Mouse (Mus musculus) small intestine, adult 2 months (tissue): Measurements from ENCODE around the gene Sult2b1. TPM values are rescaled to one million over a fixed set of nuclear protein-coding genes. Genes with fewer than 3 reads are reported as not detected.

Experiments
- H3K27ac ChIP-seq: fragments of 200-500 bp; 2 replicates; pipeline ENCODE4 v1.5.1; 2012; ENCODE audit warnings: low read depth, low read length, control low read depth, inconsistent platforms; ENCODE audit not compliant: insufficient read depth
- H3K27me3 ChIP-seq: fragments of 200-500 bp; 2 replicates; pipeline ENCODE4 v1.6.1; 2012; ENCODE audit warnings: mild to moderate bottlenecking, moderate library complexity, low read length, inconsistent platforms; ENCODE audit not compliant: control insufficient read depth, insufficient read depth
- H3K36me3 ChIP-seq: fragments of 200-500 bp; 2 replicates; pipeline ENCODE4 v1.6.1; 2012; ENCODE audit warnings: mild to moderate bottlenecking, low read length, control low read depth, inconsistent platforms; ENCODE audit not compliant: control insufficient read depth, insufficient read depth
- H3K4me1 ChIP-seq: fragments of 200-500 bp; 2 replicates; pipeline ENCODE4 v1.6.1; 2012; ENCODE audit warnings: low read length, inconsistent platforms, mixed read lengths; ENCODE audit not compliant: control insufficient read depth, insufficient read depth, insufficient read length
- H3K4me3 ChIP-seq: fragments of 200-500 bp; 2 replicates; pipeline ENCODE4 v1.5.1; 2012; ENCODE audit warnings: low read depth, mild to moderate bottlenecking, control low read depth, inconsistent platforms, low read length, moderate library complexity
- CTCF ChIP-seq: fragments of 200-500 bp; IDR thresholded peaks from 2 replicates; pipeline ENCODE4 v1.5.1; 2012; ENCODE audit warnings: low read depth, mild to moderate bottlenecking, control low read depth, inconsistent platforms, low read length, moderate library complexity, mixed read lengths; ENCODE audit not compliant: insufficient replicate concordance, insufficient read length; ENCODE audit errors: extremely low read depth
- POLR2A ChIP-seq: fragments of 200-500 bp; IDR thresholded peaks from 2 replicates; pipeline ENCODE4 v1.6.1; 2012; ENCODE audit warnings: low read depth, mild to moderate bottlenecking, control low read depth, inconsistent platforms, low read length, moderate library complexity
- WGBS: fragments of 180-500 bp; shearing (Covaris S2); methylation state at CpG from one replicate; pipeline ENCODE4 v1.1.7; 2018; 5-methylcytosine and 5-hydroxymethylcytosine counted together
- polyA plus RNA-seq: library from polyadenylated mRNA; depleted of rRNA; stranded (reverse); fragments of >200 nt; gene quantifications from 2 replicates; pipeline ENCODE4 v1.2.3, GENCODE M21; 2012

Gene Sult2b1
- polyA plus RNA-seq, 1 experiment = 454 TPM

GRCm38 (mm10) chr7:45800001-45800400 lies 15.5 kb upstream of the Sult2b1 start:
- Histone ChIP-seq H3K36me3 (no peaks in the 10 kb centered on the region), H3K4me1 (peaks cover 22% of the 10 kb centered on the region), H3K27ac (peak overlapping the region; percentile 2; the same call in 1 of the 2 replicates), H3K27me3 (peaks cover 8% of the 10 kb centered on the region), H3K4me3 (no peak overlapping the region)
- TF ChIP-seq POLR2A (no peak), CTCF (no peak)
- WGBS = 23% methylated on average over 7 of the region's 7 CpGs

DNA sequence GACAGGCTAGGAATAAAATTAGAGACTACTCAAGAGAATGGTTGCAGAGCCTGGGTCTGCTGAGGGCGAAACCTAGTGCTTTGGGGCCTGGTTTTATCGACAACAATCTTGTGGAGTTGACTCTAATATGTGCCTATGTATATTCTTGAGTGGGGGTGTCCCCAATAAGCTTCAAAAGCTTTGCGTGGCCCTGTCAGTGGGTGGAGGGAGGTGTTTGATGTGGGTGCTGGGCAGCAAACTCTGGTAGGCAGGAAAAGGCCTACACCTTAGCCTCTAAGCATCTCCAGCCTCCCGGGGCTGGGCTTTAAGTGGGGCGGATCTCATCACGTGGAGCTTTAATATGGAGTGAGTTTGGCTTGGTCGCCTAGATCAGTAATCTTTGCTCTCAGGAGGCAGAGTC lies 14.5 kb upstream of the Sult2b1 start:
- no peak overlapping the region for H3K4me3 ChIP-seq
- H3K27me3 ChIP-seq = peaks cover 8% of the 10 kb centered on the region
- H3K36me3 ChIP-seq = no peaks in the 10 kb centered on the region
- H3K4me1 ChIP-seq = peaks cover 22% of the 10 kb centered on the region
- 36% methylated on average over 7 of the region's 7 CpGs for WGBS
- TF ChIP-seq POLR2A (no peak), CTCF (no peak)
- peak overlapping the region; percentile 16; the same call in 1 of the 2 replicates for H3K27ac ChIP-seq

DNA sequence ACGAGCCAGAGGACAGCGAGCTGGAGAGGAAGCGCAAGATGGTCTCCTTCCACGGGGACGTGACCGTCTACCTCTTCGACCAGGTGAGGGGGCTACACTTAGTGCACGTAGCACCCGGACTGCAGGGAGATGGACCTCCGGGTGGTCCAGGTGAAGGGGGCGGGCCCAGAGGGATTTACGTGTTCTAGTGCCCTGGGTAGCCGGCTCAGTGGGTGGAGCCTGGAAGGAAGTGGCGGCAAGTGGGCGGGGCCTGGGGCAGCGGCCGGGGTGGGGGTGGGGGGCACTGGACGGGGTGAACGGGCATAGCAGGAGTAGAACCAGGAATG lies 14.0 kb upstream of the Sult2b1 start:
- whole genome bisulfite sequencing = 2% methylated on average over 19 of the region's 19 CpGs
- H3K4me1 ChIP-seq = peaks cover 22% of the 10 kb centered on the region
- peak overlapping the region; percentile 74 for H3K4me3 ChIP-seq
- peak overlapping the region; percentile 16; the same call in 1 of the 2 replicates for H3K27ac ChIP-seq
- H3K27me3 ChIP-seq = peaks cover 8% of the 10 kb centered on the region
- TF ChIP-seq POLR2A = no peak
- TF ChIP-seq CTCF = no peak
- no peaks in the 10 kb centered on the region for H3K36me3 ChIP-seq

DNA sequence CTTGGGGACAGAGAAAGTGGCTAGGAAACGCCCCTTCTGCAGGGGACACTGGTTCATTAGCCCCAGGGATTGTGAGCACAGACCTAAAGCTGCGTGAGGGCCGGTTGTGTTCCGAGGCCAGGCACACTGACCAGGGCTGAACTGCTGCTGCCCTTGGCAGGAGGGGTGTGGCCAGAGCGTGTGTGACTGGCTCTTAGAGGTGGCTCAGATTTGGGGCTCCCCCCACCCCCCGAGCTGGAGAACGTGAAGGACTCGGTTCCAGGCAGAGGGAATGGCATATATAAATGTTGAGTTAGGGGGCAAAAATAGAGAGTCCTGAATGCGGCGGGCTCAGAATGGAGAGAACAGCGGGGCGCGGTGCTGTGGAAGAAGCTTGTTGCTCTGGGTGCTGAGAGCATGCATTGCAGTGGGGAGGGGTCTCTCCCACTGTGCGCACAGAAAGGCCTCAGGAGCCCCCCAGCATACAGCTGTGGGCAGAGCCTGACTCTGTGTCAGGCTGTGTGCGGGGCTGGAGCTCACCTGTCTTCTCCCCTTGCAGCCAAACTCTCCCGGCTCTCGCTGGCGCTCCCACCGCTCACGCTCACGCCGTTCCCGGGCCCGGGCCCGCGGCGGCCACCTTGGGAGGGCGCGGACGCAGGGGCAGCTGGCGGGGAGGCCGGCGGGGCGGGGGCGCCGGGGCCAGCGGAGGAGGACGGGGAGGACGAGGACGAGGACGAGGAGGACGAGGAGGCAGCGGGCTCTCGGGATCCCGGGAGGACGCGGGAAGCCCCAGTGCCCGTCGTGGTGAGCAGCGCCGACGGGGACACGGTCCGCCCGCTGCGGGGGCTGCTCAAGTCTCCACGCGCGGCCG lies 13.4 kb upstream of the Sult2b1 start:
- Histone ChIP-seq H3K4me3 (peak overlapping the region; percentile 74), H3K4me1 (peaks cover 22% of the 10 kb centered on the region), H3K27me3 (peaks cover 8% of the 10 kb centered on the region), H3K27ac (no peak overlapping the region), H3K36me3 (no peaks in the 10 kb centered on the region)
- 4% methylated on average over 60 of the region's 60 CpGs for WGBS
- TF ChIP-seq POLR2A (no peak), CTCF (no peak)

DNA sequence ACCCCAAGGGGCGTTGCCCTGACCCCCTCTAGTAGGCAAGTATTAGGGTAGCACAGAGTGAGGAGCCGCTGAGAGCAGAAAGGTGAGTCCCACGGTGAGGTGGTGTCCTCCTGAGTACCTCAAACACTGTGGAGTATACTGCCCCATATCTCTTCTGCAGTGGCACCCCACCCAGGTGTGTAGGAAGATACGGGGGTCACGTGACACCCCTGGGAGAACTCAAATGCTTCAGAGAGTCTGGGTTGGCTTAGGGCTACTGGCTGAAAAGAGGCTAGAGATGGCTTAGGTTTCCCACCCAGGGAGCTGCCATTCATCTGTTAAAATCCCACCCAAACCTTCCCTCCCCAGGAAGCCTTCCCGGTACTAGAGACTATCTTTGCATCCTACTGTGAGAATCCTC lies 12.5 kb upstream of the Sult2b1 start:
- H3K27ac ChIP-seq = no peak overlapping the region
- 57% methylated on average over 6 of the region's 6 CpGs for WGBS
- no peaks in the 10 kb centered on the region for H3K36me3 ChIP-seq
- peaks cover 22% of the 10 kb centered on the region for H3K4me1 ChIP-seq
- TF ChIP-seq CTCF = no peak
- no peak for TF ChIP-seq POLR2A
- no peak overlapping the region for H3K4me3 ChIP-seq
- peaks cover 8% of the 10 kb centered on the region for H3K27me3 ChIP-seq

DNA sequence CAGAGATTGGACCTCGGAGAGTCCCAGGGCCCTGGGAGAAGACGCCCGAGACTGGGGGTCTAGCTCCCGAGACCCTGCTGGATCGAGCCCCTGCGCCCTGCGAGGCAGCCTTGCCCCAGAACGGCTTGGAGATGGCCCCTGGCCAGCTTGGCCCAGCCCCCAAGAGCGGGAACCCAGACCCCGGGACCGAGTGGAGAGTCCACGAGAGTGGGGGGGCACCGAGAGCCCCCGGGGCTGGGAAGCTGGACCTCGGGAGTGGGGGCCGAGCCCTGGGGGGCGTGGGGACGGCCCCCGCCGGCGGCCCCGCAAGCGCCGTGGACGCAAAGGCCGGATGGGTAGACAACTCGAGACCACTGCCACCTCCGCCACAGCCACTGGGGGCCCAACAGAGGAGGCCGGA lies 10.5 kb upstream of the Sult2b1 start:
- H3K4me1 ChIP-seq = peaks cover 17% of the 10 kb centered on the region
- no peak overlapping the region for H3K4me3 ChIP-seq
- no peaks in the 10 kb centered on the region for H3K36me3 ChIP-seq
- WGBS = 93% methylated on average over 29 of the region's 29 CpGs
- peaks cover 8% of the 10 kb centered on the region for H3K27me3 ChIP-seq
- TF ChIP-seq CTCF (no peak), POLR2A (no peak)
- no peak overlapping the region for H3K27ac ChIP-seq

DNA sequence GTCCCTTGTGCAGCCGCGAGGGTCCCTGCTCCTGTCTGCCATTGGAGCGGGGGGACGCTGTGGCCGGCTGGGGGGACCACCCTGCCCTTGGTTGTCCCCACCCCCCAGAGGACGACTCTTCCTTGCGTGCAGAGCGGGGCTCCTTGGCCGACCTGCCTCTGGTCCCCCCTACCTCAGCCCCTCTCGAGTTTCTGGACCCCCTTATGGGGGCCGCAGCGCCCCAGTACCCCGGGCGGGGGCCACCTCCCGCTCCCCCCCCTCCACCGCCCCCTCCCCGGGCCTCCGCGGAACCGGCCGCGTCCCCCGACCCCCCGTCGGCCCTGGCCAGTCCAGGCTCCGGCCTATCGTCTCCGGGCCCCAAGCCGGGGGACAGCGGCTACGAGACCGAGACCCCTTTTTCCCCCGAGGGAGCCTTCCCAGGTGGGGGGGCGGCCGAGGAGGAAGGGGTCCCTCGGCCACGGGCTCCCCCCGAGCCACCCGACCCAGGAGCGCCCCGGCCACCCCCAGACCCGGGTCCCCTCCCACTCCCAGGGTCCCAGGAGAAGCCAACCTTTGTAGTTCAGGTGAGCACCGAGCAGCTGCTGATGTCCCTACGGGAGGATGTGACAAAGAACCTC lies 9.6 kb upstream of the Sult2b1 start:
- Histone ChIP-seq H3K4me3 (no peak overlapping the region), H3K27me3 (peaks cover 8% of the 10 kb centered on the region), H3K4me1 (peaks cover 14% of the 10 kb centered on the region), H3K27ac (no peak overlapping the region), H3K36me3 (no peaks in the 10 kb centered on the region)
- TF ChIP-seq POLR2A (no peak), CTCF (no peak)
- WGBS = 86% methylated on average over 43 of the region's 44 CpGs
